Mouse (Mus musculus) adrenal gland, adult (tissue): ENCODE data around the gene Trak1.

Experiments
- DNase-seq, 2 experiments: peaks; one replicate each; pipeline ENCODE4 v3.0.0; 2022 to 2023; ENCODE audit warnings: low spot score in 1 of 2; ENCODE audit not compliant: inconsistent age in 2 of 2

Trak1 gene

GRCm38 (mm10) chr9:121297171-121298064 is at the start of gene Trak1:
Gene Trak1 (plus strand): TSS chr9:121297502.
- DNase-seq: peak; percentile 75 to 94

GRCm38 (mm10) chr9:121247956-121248775 is 49.1 kb upstream of the Trak1 start:
- peak; percentile 75 to 91 for DNase-seq

GRCm38 (mm10) chr9:121249805-121250204 is 47.5 kb upstream of the Trak1 start:
- peak; percentile 12 to 18 for DNase-seq

GRCm38 (mm10) chr9:121250854-121251253 is 46.4 kb upstream of the Trak1 start:
- peak in 1 of 2 experiments; percentile 13 for DNase-seq

- peak in 1 of 2 experiments; percentile 43 for DNase-seq
Observed at GRCm38 (mm10) chr9:121253983-121254382, 43.3 kb upstream of the Trak1 start.

GRCm38 (mm10) chr9:121254761-121255160 is 42.5 kb upstream of the Trak1 start:
- no peak for DNase-seq

- no peak for DNase-seq
Observed at GRCm38 (mm10) chr9:121257106-121257505, 40.2 kb upstream of the Trak1 start.

GRCm38 (mm10) chr9:121265307-121265706 is 32.0 kb upstream of the Trak1 start:
- DNase-seq: no peak

GRCm38 (mm10) chr9:121271149-121271548 is 26.2 kb upstream of the Trak1 start:
- DNase-seq: no peak

- no peak for DNase-seq
Observed at GRCm38 (mm10) chr9:121271561-121271960, 25.7 kb upstream of the Trak1 start.

GRCm38 (mm10) chr9:121276745-121277117 is 20.6 kb upstream of the Trak1 start:
- DNase-seq: no peak

GRCm38 (mm10) chr9:121277118-121278060 is 19.9 kb upstream of the Trak1 start, which contains the start of gene Ulk4:
Gene Ulk4 (minus strand): TSS chr9:121277197.
- peak; percentile 94 to 98 for DNase-seq

- DNase-seq: no peak
Observed at GRCm38 (mm10) chr9:121279216-121279615, 18.1 kb upstream of the Trak1 start.

GRCm38 (mm10) chr9:121281891-121282290 is 15.4 kb upstream of the Trak1 start:
- DNase-seq: no peak

- DNase-seq: peak in 1 of 2 experiments; percentile 64
Observed at GRCm38 (mm10) chr9:121283620-121284185, 13.6 kb upstream of the Trak1 start.

- peak in 1 of 2 experiments; percentile 60 for DNase-seq
Observed at GRCm38 (mm10) chr9:121284422-121284821, 12.9 kb upstream of the Trak1 start.

GRCm38 (mm10) chr9:121285341-121286324 is 11.7 kb upstream of the Trak1 start:
- DNase-seq: peak; percentile 78 to 93

- DNase-seq: no peak
Observed at GRCm38 (mm10) chr9:121286325-121286901, 10.9 kb upstream of the Trak1 start.

- no peak for DNase-seq
Observed at GRCm38 (mm10) chr9:121291275-121291674, 6.0 kb upstream of the Trak1 start.
